Mouse (Mus musculus) kidney, postnatal 10 days (tissue): ENCODE data around the gene Npvf.

Experiments used
- DNase-seq: peaks from one replicate; pipeline ENCODE4 v3.0.0; 2021; ENCODE audit warnings: mixed read lengths

Npvf gene

DNA sequence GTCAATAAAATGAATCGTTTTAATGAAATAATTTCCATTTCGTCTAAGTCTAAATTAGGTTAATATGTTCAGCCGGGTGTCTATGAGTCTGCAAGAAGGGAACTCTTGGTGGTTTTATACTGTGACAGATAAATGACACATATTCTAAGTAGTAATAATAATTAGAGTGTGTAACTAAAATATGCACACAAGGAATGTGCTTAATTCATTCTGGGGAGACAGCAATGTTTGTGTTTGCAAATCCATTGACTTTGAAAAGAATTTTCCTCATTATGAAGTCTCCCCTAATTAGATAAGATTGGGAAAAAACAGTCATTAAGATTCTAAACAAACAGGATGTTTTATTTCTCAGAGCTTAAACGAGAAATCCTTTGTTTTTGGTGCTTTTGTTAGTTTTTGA, at the start of gene Npvf:
Npvf (minus strand) TSS at position 84 of the 400 bp plus-strand sequence.
- DNase-seq = no peak

- no peak for DNase-seq
Measured at GRCm38 (mm10) chr6:50689121-50689815, 35.0 kb upstream of the Npvf start.

DNA sequence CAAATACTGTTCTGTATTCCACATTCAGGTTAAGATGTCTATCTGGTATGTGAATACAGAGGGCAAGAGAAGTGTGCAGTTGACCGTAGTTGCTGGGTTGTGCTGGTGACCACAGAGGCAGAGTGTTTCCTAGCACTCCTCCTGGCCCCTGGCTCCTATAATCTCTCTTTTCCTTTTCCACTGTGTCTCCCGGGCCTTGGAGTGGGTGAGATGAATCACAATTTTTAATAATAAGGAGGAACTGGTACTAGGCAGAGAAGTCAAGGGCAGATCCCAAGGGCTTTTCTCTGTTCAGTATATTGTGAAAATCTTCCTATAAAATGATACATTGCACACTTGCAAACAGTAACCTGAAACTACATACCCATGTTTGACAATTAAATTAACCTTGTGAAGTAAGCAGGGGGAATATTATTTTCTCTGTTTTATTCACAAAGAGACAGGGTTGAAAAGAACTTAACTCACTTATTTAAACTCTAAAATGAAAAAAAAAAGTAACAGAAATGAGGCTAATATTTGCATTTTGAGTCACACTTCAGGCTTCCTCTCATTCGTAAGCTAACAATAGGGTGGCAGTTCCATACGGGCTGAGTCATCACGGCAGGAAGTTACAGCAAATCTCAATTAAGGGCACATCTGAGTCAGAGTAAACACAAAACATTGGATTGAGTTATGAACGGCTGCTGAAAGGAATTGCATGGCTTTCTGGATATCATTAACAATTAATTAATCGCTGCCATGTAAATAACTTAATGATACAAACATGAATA, 30.6 kb upstream of the Npvf start:
- no peak for DNase-seq

- no peak for DNase-seq
Measured at GRCm38 (mm10) chr6:50681491-50681890, 27.3 kb upstream of the Npvf start.

DNA sequence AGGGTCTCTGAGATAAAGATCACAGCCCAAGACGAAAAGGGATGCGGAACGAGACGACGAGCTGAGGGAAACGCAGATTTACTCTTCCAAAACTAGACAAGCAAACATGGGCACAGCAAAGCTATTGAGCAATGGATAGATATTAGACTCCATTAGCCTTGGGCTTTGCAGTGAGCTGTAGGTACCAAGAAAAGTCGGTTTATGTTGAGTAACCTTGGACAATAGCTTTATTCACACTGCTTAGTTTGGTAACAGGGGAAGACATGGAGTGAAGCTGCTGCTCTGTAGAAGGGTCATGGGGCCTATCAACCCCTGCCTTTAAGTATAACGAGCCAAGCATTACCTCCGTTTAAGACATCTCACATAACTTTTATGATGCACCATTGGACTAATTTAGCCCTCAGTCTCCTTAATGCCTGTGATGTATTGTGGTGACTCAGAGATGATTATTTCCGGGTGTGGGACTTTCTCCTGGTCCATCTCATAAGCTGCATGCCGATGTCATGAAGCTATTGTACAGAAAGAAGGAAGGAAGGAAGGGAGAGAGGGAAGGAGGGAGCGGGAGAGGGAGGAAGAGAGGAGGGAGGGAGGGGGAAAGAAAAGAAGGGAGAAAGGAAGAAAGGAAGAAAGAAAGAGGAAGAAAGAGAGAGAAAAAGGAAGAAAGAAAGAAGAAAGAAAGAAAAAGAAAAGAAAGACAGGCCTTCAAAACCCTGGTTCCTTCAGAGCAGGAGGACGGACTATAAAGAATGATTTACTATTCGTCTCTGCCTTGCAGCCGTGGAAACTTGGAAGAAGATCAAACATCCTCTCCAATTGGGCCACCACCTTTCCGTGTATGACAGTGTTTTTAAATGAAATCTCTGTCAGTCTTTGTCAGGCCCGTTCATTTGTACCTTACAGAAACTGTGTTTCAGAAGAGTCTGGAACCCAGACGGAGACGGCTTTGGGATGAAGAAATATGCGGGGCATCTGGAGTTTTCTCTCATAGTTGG, 26.3 kb upstream of the Npvf start:
- no peak for DNase-seq

GRCm38 (mm10) chr6:50679486-50679828, 25.2 kb upstream of the Npvf start:
- no peak for DNase-seq

DNA sequence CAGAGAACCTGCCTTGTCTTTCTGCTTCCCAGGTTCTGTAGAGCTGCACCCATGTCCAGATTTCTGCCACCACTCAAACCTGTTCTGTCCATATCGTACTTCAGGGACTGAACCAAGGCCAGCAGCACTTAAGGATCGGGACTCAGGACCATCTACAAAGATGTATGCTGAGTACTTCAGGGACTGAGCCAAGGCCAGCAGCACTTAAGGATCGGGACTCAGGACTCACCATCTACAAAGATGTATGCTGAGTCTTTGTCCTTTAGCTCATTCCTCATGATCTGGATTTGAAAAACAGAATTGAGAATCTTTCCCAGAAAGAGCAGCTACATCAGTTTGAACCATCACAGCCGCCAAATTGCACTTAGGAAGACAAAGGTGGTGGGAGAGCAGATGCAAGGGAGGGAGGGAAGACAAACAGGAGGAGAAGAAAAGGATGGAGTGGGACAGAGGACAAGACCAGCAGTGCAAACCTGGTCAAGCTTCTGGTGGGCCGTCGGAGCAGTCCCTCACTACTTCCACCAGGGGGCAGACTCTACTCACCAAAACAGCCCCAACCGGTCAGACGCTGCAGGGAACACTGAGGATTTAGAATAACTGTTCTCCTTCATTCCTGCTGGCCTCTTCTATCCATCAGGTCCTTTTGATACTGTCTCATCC, 24.7 kb upstream of the Npvf start:
- DNase-seq = peak; percentile 84

- no peak for DNase-seq
Measured at GRCm38 (mm10) chr6:50671191-50671590, 17.0 kb upstream of the Npvf start.

DNA sequence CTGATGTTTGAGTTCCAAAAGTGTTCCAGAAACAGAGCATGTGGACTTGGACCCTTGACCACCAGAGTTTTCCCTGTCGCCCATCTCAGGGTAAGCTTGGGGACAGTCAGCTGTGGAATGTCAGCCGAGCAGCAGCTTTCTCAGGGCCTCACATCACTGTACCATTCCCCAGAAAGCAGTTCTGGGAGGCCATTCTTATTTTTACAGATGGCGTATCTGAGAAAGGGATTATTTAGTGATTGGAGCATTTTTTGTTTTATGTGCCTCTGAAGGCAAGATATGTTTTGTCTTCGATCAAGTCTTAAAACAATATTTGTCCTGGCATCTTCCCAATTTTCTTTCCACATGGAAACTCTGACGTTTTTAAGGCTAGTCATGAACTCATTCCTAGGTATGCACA, 12.7 kb upstream of the Npvf start:
- DNase-seq = no peak

DNA sequence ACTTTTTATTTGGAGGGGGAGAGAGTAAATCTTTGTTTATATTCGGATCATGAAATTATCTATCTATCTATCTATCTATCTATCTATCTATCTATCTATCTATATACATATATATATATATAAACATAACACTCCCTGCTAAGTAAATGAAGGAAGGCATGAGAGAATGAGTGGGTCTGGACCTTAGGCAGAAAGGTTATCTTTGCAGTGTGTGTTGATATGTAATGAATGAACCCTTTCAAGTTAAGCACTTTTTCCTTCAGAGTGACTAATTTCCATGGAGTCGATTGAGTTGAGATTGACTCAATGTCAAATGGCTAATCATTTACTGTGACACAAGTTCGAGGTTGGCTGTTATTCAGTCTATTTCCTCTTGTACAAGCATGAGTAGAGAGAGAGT, 10.8 kb upstream of the Npvf start:
- DNase-seq = no peak

DNA sequence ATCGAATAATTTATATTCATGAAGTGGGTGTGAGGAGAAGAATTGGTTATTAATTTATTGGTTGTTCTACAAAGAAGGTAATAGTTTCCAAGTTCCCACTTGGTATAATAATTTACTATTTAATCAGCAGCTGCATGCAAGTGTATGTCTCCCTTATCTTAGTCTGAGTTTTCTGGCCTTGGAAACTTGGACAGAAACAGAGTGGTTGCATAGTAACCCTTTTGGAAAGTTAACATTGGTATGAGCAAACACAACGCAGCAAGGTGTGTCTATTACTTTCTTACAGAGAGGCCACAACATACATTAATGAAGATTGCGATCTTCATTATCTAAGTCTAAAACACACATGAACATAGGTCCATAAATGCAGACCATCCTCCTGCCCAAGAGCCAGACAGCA, 10.0 kb upstream of the Npvf start:
- no peak for DNase-seq

DNA sequence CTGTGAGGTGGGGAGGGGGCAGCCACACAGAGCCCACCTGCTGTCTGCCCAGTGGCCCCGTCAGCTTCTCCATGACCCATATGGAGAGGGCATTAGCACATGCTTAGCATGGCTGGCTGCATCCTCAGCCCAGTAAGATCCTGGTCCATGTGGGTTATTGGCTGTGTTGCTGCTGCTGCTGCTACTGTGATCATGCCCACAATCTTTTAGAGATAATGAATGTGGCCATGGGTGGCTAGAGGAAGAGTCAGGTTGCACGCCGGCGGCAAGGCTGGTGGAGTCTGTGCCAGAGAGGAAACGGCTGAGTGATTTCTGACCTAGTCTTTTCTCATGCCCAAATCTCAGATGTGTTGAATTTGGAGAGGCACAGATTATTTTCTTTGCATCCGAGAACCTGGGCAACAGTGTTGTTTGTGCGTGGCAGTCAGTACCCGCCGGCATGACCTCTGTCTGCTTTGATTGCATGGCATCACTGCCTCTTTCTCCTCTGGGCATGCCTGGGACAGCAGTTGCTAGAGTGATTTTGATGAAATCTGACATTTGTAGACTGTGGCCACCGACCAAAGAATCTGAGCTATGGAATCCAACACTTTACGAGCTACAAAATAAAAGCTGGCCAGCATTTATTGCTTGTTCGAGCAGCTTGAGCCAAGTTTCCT, 8.8 kb upstream of the Npvf start:
- DNase-seq = peak; percentile 22

DNA sequence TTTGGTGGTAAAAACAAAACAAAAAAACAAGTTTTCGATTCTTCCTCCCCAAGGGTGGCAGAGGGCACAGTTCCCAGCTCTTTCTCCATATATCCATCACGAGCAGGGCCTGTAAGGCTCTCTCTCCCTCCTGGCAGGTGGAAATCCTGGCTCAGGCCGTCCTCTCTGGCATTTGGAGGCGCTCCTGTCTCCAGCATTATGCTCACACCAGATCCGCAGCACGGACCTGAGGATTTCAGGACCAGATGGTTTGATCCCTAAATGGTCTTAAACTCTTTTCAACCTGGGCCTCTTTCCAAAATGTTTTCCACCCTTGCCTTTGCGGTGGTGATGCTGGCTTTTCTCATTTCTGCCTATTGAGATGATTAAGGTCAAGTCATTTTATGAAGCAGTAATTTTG, 7.5 kb upstream of the Npvf start:
- no peak for DNase-seq

- DNase-seq = no peak
Measured at GRCm38 (mm10) chr6:50658466-50658865, 4.2 kb upstream of the Npvf start.

DNA sequence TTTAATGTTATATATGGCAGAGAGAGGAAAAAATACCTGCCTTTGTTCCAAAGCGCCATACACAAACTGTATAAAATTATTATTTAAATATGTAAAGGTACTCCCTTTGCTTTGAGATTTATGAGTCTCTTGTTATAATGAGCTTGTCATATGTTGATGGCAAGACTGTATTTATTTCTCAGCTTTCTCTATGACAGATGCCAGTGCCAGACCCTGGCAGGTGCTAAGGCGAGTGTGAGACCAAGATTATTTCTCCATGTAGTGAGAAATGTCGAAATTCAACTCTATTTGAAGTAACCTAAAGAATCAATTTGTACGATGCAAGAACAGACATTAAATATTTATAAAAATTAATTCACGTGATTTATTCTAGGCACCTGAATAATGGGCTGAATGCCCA, 3.8 kb upstream of the Npvf start:
- no peak for DNase-seq

GRCm38 (mm10) chr6:50656426-50656825, 2.2 kb upstream of the Npvf start:
- no peak for DNase-seq

GRCm38 (mm10) chr6:50655925-50656324, 1.7 kb upstream of the Npvf start:
- DNase-seq = no peak

- peak; percentile 26 for DNase-seq
Measured at GRCm38 (mm10) chr6:50647656-50648055, 6.6 kb downstream of the Npvf start.

DNA sequence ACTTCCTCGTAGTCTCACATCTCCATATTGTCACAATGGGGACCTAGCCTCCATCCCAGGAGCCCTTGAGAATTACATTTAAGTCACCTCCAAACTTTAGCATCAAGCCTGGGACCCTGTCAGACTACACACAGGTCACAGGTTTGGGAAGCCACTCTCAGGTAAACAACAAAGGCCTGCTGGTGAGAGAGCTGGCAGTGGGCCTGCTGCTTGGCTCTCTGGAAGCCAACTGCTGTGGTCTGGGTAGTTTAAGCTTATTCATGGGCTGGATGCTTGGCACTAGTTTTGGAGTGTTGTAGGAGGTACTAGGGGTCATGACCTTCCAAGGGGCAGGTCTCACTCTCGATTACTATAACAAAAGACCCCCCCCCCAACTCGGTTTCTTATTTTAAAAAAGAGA, 7.6 kb downstream of the Npvf start:
- DNase-seq = no peak

DNA sequence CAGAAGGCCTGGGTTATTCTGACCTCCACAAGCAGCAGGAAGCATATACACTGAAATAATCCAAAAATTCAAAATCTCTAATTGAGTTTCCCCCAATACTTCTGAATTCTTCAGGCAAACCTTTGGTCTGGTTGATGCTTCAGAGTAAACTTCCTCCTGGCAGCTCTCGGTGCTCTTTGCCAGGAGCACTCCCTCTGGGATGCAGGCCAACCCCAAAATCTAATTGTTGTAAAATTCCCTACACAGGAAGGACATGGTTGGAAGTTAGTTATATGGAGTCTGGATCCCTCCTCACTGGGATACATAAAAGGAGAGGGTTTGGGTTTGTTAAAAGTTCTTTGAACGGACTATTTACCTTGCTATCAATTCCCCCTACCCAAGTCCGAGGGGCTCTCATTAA, 9.5 kb downstream of the Npvf start:
- peak; percentile 46 for DNase-seq

GRCm38 (mm10) chr6:50641898-50642297, 12.3 kb downstream of the Npvf start:
- DNase-seq = peak; percentile 33

GRCm38 (mm10) chr6:50640377-50640776, 13.9 kb downstream of the Npvf start:
- DNase-seq = no peak
